Comparison of ENCODE assay signal across 9 mouse cellular contexts in genomic region chr11:67861399-67861838, GRCm38 (mm10).
A peak's percentile ranks its signal among the peaks of the same experiment; 100 is the strongest.
DNase-seq lines count a peak whose midpoint lies in the region; ATAC-seq lines count a peak whose summit lies in the region.
"Had no signal": no experiment of that assay in that cellular context is flagged by ENCODE, and none has a peak within 500 bp of the region (broad histone marks: within the 10 kb centered on the region; RNA-seq: fewer than 3 reads in every experiment).

No protein-coding gene starts in this region.

- peak; percentile 23 for DNase-seq in forebrain, embryonic 10.5 days (ENCODE audit: extremely low spot score, low spot score)
- peak; percentile 53 for DNase-seq in 3T3-L1 (ENCODE audit: low read depth, low spot score)
- no peak for DNase-seq in layer of hippocampus, adult 9-11 months
- no peak for DNase-seq in adrenal gland, postnatal 36 days
- no peak for DNase-seq in layer of hippocampus, postnatal 14 days (ENCODE audit: low spot score in 2 of 2)

- peaks cover 16% of the 10 kb centered on the region for H3K4me1 ChIP-seq in forebrain, embryonic 10.5 days
- no peaks in the 10 kb centered on the region for H3K4me1 ChIP-seq in forebrain, embryonic 13.5 days
- peaks cover 9% of the 10 kb centered on the region; the same call in 1 of the 2 replicates for H3K4me1 ChIP-seq in embryonic facial prominence, embryonic 12.5 days
- peaks cover 11% of the 10 kb centered on the region for H3K4me1 ChIP-seq in limb, embryonic 15.5 days
- H3K4me1 ChIP-seq: forebrain, embryonic 15.5 days had no signal

- no peak overlapping the region for H3K4me3 ChIP-seq in forebrain, embryonic 10.5 days
- H3K4me3 ChIP-seq in forebrain, embryonic 13.5 days, result no peak overlapping the region
- no peak overlapping the region for H3K4me3 ChIP-seq in embryonic facial prominence, embryonic 12.5 days
- no peak overlapping the region for H3K4me3 ChIP-seq in limb, embryonic 15.5 days
- H3K4me3 ChIP-seq: forebrain, embryonic 15.5 days had no signal

- no peaks in the 10 kb centered on the region for H3K36me3 ChIP-seq in forebrain, embryonic 10.5 days (replicated peaks)
- H3K36me3 ChIP-seq in forebrain, embryonic 13.5 days (ENCODE audit: poor library complexity, severe bottlenecking), result no peaks in the 10 kb centered on the region
- H3K36me3 ChIP-seq in embryonic facial prominence, embryonic 12.5 days, result no peaks in the 10 kb centered on the region
- H3K36me3 ChIP-seq in limb, embryonic 15.5 days, result no peaks in the 10 kb centered on the region
- H3K36me3 ChIP-seq: forebrain, embryonic 15.5 days had no signal

- no peak overlapping the region for H3K9ac ChIP-seq in forebrain, embryonic 13.5 days
- no peak overlapping the region for H3K9ac ChIP-seq in embryonic facial prominence, embryonic 12.5 days
- H3K9ac ChIP-seq in limb, embryonic 15.5 days, result no peak overlapping the region
- H3K9ac ChIP-seq: forebrain, embryonic 15.5 days had no signal

- 10% methylated on average over 7 of the region's 7 CpGs for WGBS in forebrain, embryonic 10.5 days
- WGBS in forebrain, embryonic 13.5 days, result 7% methylated on average over 7 of the region's 7 CpGs
- 2% methylated on average over 7 of the region's 7 CpGs for WGBS in embryonic facial prominence, embryonic 12.5 days
- 6% methylated on average over 7 of the region's 7 CpGs for WGBS in limb, embryonic 15.5 days

- H3K27me3 ChIP-seq in forebrain, embryonic 10.5 days (ENCODE audit: poor library complexity, severe bottlenecking), result no peaks in the 10 kb centered on the region
- no peaks in the 10 kb centered on the region for H3K27me3 ChIP-seq in forebrain, embryonic 13.5 days
- H3K27me3 ChIP-seq in embryonic facial prominence, embryonic 12.5 days, result no peaks in the 10 kb centered on the region
- H3K27me3 ChIP-seq in limb, embryonic 15.5 days, result no peaks in the 10 kb centered on the region
- H3K27me3 ChIP-seq: forebrain, embryonic 15.5 days had no signal

- H3K27ac ChIP-seq in forebrain, embryonic 10.5 days, result peak overlapping the region; percentile 70
- no peak overlapping the region for H3K27ac ChIP-seq in forebrain, embryonic 13.5 days
- 0 out of 2 replicates have a peak overlapping the region, but pooled peaks have one; percentile 31 for H3K27ac ChIP-seq in embryonic facial prominence, embryonic 12.5 days
- 0 out of 2 replicates have a peak overlapping the region, but pooled peaks have one; percentile 7 for H3K27ac ChIP-seq in limb, embryonic 15.5 days
- H3K27ac ChIP-seq: forebrain, embryonic 15.5 days had no signal

- H3K4me2 ChIP-seq in forebrain, embryonic 13.5 days, result no peak overlapping the region
- no peak overlapping the region for H3K4me2 ChIP-seq in embryonic facial prominence, embryonic 12.5 days (replicated peaks)
- H3K4me2 ChIP-seq in limb, embryonic 15.5 days, result 0 out of 2 replicates have a peak overlapping the region, but pooled peaks have one; percentile 2
- H3K4me2 ChIP-seq: forebrain, embryonic 15.5 days had no signal

- no peak for ATAC-seq in forebrain, embryonic 13.5 days
- ATAC-seq in embryonic facial prominence, embryonic 12.5 days (ENCODE audit: insufficient number of reproducible peaks, insufficient read depth, low FRiP score, low TSS enrichment), result no peak
- no peak for ATAC-seq in limb, embryonic 15.5 days (ENCODE audit: insufficient number of reproducible peaks, low FRiP score, low TSS enrichment, low read depth)
- ATAC-seq: forebrain, embryonic 15.5 days had no signal

- H3K9me3 ChIP-seq in forebrain, embryonic 10.5 days, result no peaks in the 10 kb centered on the region
- H3K9me3 ChIP-seq in forebrain, embryonic 13.5 days (replicated peaks), result no peaks in the 10 kb centered on the region
- no peaks in the 10 kb centered on the region for H3K9me3 ChIP-seq in embryonic facial prominence, embryonic 12.5 days
- no peaks in the 10 kb centered on the region for H3K9me3 ChIP-seq in limb, embryonic 15.5 days
- H3K9me3 ChIP-seq: forebrain, embryonic 15.5 days had no signal

Comparison
In these comparisons a context has a peak if more than half of its experiments do, and no peak if none do; other contexts are left out.
1. DNase-seq: peak in forebrain, embryonic 10.5 days (single experiment) and 3T3-L1 (single experiment); none in layer of hippocampus, adult 9-11 months (single experiment), adrenal gland, postnatal 36 days (0 of 2) and layer of hippocampus, postnatal 14 days (0 of 2).